Mouse (Mus musculus) left cerebral cortex, postnatal 36 days (tissue): ENCODE measurements at regions not wholly inside any gene's neighbourhood (a gene's known extent, or its start where the extent isn't known, plus 50 kb on each side); places are given as distances from the start of the nearest gene placed in this dataset.

Experiments used
- DNase-seq, 2 experiments: peaks; one replicate each; pipeline ENCODE4 v3.0.0; 2021 to 2022; ENCODE audit warnings: low spot score in 2 of 2, mixed read lengths in 1 of 2
- intact Hi-C: fragments of 180-260 bp; cut with DNase I; formaldehyde crosslinking; loops from one replicate; pipeline ENCODE4 v1.15.1; 2025

- DNase-seq = no peak
- intact Hi-C loops = no loop called here
Measured at GRCm38 (mm10) chr11:31812215-31812614, 59.8 kb upstream of the Cpeb4 start.

- intact Hi-C loops = loop anchor here (5.0 kb wide), 1 partner anchor 58 kb away; the partner anchor contains the start of gene Cpeb4
- DNase-seq = no peak
Measured at GRCm38 (mm10) chr11:31814616-31815015, 57.4 kb upstream of the Cpeb4 start.

GRCm38 (mm10) chr11:31815855-31816488, 56.0 kb upstream of the Cpeb4 start:
- intact Hi-C loops = loop anchor here (5.0 kb wide), 1 partner anchor 56 kb away; the partner anchor contains the start of gene Cpeb4
- peak; percentile 60 to 73 for DNase-seq

- intact Hi-C loops = loop anchor here (5.0 kb wide), 1 partner anchor 54 kb away; the partner anchor contains the start of gene Cpeb4
- peak in 1 of 2 experiments; percentile 35 for DNase-seq
Measured at GRCm38 (mm10) chr11:31818032-31818431, 54.0 kb upstream of the Cpeb4 start.

- intact Hi-C loops = loop anchor here (5.0 kb wide), 1 partner anchor 52 kb away; the partner anchor contains the start of gene Cpeb4
- DNase-seq = no peak
Measured at GRCm38 (mm10) chr11:31819964-31820363, 52.0 kb upstream of the Cpeb4 start.

- intact Hi-C loops = no loop called here
- DNase-seq = no peak
Measured at GRCm38 (mm10) chr11:31821479-31822411, 50.3 kb upstream of the Cpeb4 start.
